Mouse (Mus musculus) thymus, adult 2 months (tissue): ENCODE measurements around the gene Nectin4.

Experiments
- CTCF ChIP-seq: fragments of 200-500 bp; IDR thresholded peaks from 2 replicates; pipeline ENCODE4 v1.5.1; 2012; ENCODE audit warnings: mild to moderate bottlenecking, control low read depth, low read length, moderate library complexity, borderline replicate concordance; ENCODE audit not compliant: control insufficient read depth, poor library complexity, insufficient read depth; ENCODE audit errors: extremely low read depth
- POLR2A ChIP-seq: fragments of 200-500 bp; IDR thresholded peaks from 2 replicates; pipeline ENCODE4 v1.6.1; 2012; ENCODE audit warnings: mild to moderate bottlenecking, low read length, control low read depth, moderate library complexity; ENCODE audit not compliant: control insufficient read depth, poor library complexity, insufficient read depth; ENCODE audit errors: extremely low read depth

GRCm38 (mm10) chr1:171344715-171345114 is 25.2 kb upstream of the Nectin4 start:
- TF ChIP-seq CTCF (no peak), POLR2A (no peak)
